Mouse (Mus musculus) embryonic facial prominence, embryonic 15.5 days (tissue): ENCODE data around the gene Mb21d2. TPM values are rescaled to one million over a fixed set of nuclear protein-coding genes. Genes with fewer than 3 reads are reported as not detected.

Source experiments
- ATAC-seq: fragments of 200-750 bp; cut with Nextera tagmentation; 2 replicates; pipeline ENCODE4 v1.8.0; 2017; ENCODE audit warnings: low read depth, moderate TSS enrichment; ENCODE audit not compliant: insufficient number of reproducible peaks, low FRiP score, low TSS enrichment
- H3K27ac ChIP-seq: fragments of 300-500 bp; sonication (generic); replicated peaks from 2 replicates; pipeline ENCODE4 v1.5.1; 2015; ENCODE audit warnings: mild to moderate bottlenecking, inconsistent platforms
- H3K27me3 ChIP-seq: fragments of 300-500 bp; sonication (generic); 2 replicates; pipeline ENCODE4 v1.6.1; 2015; ENCODE audit warnings: inconsistent platforms
- H3K36me3 ChIP-seq: fragments of 300-500 bp; sonication (generic); 2 replicates; pipeline ENCODE4 v1.6.1; 2015; ENCODE audit warnings: mild to moderate bottlenecking, inconsistent platforms
- H3K4me1 ChIP-seq: fragments of 300-500 bp; sonication (generic); 2 replicates; pipeline ENCODE4 v1.6.1; 2015; ENCODE audit warnings: inconsistent platforms
- H3K4me2 ChIP-seq: fragments of 300-500 bp; sonication (generic); replicated peaks from 2 replicates; pipeline ENCODE4 v1.6.1; 2015; ENCODE audit warnings: mild to moderate bottlenecking, inconsistent platforms
- H3K4me3 ChIP-seq: fragments of 300-500 bp; sonication (generic); replicated peaks from 2 replicates; pipeline ENCODE4 v1.5.1; 2015; ENCODE audit warnings: mild to moderate bottlenecking, inconsistent platforms
- H3K9ac ChIP-seq: fragments of 300-500 bp; sonication (generic); 2 replicates; pipeline ENCODE4 v1.6.1; 2015; ENCODE audit warnings: inconsistent platforms
- H3K9me3 ChIP-seq: fragments of 300-500 bp; sonication (generic); replicated peaks from 2 replicates; pipeline ENCODE4 v1.6.1; 2016; ENCODE audit warnings: inconsistent platforms
- WGBS: fragments of 180-500 bp; shearing (Covaris S2); methylation state at CpG from one replicate; pipeline ENCODE4 v1.1.7; 2015; 5-methylcytosine and 5-hydroxymethylcytosine counted together
- polyA plus RNA-seq: library from polyadenylated mRNA; unstranded; fragments of >200 nt; fragmentation: Nextera tagmentation; extraction: Ambion mirVana; gene quantifications from 2 replicates; pipeline ENCODE4 v1.2.1, GENCODE M21; 2015

The Mb21d2 gene
- polyA plus RNA-seq, 1 experiment from 2014 or later = 6.2 TPM

GRCm38 (mm10) chr16:28829263-28829955 lies 100.1 kb downstream of the Mb21d2 start:
- no peaks in the 10 kb centered on the region for H3K4me1 ChIP-seq
- no peak overlapping the region for H3K4me3 ChIP-seq
- no peak overlapping the region for H3K9ac ChIP-seq
- WGBS = 89% methylated on average over 10 of the region's 10 CpGs
- H3K27ac ChIP-seq = no peak overlapping the region
- no peaks in the 10 kb centered on the region for H3K27me3 ChIP-seq
- no peak for ATAC-seq
- no peaks in the 10 kb centered on the region for H3K9me3 ChIP-seq
- H3K36me3 ChIP-seq = peaks cover 14% of the 10 kb centered on the region
- no peak overlapping the region for H3K4me2 ChIP-seq

- no peak overlapping the region for H3K4me2 ChIP-seq
- H3K4me1 ChIP-seq = no peaks in the 10 kb centered on the region
- no peaks in the 10 kb centered on the region for H3K27me3 ChIP-seq
- 90% methylated on average over 8 of the region's 8 CpGs for WGBS
- no peak overlapping the region for H3K27ac ChIP-seq
- H3K36me3 ChIP-seq = peaks cover 14% of the 10 kb centered on the region
- no peak for ATAC-seq
- H3K9me3 ChIP-seq = no peaks in the 10 kb centered on the region
- no peak overlapping the region for H3K9ac ChIP-seq
- no peak overlapping the region for H3K4me3 ChIP-seq
These were observed 104.7 kb downstream of the Mb21d2 start for GRCm38 (mm10) chr16:28824781-28825180.

DNA sequence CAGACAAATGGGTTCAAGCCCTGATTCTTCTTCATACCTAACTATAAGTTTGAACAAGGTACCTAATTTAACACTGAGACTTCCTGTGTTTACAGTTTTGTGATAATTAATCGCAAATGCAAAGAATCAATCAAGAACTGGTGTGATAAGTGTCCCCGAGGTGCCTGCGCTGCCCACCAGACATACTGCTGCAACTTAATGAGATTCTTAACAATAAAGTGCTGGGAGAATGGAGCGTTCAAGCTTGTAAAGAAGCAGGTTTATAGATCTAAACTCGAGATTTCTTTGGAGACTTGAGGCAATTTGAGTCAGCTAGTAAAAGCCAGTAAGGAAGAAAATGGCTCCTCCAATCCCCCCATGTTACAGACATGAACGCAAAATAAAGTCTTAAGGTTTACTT lies 107.7 kb downstream of the Mb21d2 start:
- H3K4me3 ChIP-seq = no peak overlapping the region
- peaks cover 5% of the 10 kb centered on the region; the same call in 1 of the 2 replicates for H3K36me3 ChIP-seq
- H3K9me3 ChIP-seq = no peaks in the 10 kb centered on the region
- 76% methylated on average over 6 of the region's 6 CpGs for WGBS
- H3K27me3 ChIP-seq = no peaks in the 10 kb centered on the region
- no peak overlapping the region for H3K4me2 ChIP-seq
- no peak overlapping the region for H3K27ac ChIP-seq
- H3K9ac ChIP-seq = no peak overlapping the region
- no peaks in the 10 kb centered on the region for H3K4me1 ChIP-seq
- ATAC-seq = no peak

DNA sequence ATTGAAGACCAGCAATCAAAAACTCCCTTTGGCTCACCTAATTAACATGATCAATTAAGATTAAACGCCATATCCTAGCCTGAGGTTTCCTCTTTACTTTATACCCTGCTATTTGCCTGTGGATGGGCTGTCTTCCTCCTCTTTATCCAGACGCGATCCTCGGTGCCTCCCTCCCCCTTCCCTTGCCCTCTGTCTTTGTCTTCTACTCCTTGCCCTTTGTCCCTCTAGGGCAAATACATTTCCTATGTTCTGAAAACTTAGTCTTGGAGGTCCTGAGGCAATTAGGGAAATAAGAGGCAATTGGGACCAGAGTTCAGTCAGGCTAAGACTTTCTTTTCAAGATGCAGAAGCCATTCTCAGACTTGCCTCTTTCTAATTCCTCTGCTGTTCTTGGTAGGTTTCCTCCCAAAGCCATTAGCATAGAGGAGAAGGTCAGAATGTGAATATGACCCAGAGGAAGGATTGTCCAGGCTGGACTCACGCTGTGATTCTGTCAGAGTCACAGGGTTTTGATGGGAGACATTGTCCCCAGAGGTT lies 110.7 kb downstream of the Mb21d2 start:
- no peak for ATAC-seq
- 23% methylated on average over 5 of the region's 5 CpGs for WGBS

DNA sequence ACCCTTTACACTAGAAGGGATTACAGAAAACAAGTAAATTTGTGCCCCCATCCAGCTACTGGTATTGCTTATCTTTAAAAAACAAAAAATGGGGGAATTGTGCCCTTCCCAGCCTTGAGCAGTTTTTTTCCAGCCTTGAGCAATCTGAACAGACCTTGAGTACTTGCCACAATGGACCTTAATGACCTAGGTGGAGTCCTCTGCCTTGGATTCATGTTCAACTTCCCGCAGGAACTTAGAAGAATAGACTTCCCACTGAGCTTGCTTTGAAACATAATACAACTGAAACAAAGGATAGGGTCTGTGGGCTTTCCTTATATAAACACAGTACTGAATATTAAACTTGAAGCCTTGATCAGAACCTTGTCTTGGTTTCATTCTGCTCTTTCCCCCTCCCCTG lies 116.2 kb downstream of the Mb21d2 start:
- Histone ChIP-seq H3K36me3 (no peaks in the 10 kb centered on the region), H3K27ac (no peak overlapping the region), H3K9ac (no peak overlapping the region), H3K9me3 (no peaks in the 10 kb centered on the region), H3K4me3 (no peak overlapping the region), H3K4me2 (no peak overlapping the region), H3K4me1 (no peaks in the 10 kb centered on the region), H3K27me3 (no peaks in the 10 kb centered on the region)
- ATAC-seq = no peak
- WGBS = 87% methylated on average over 1 of the region's 1 CpGs

More for the DNA sequence above, 110.7 kb downstream of the Mb21d2 start:
- no peak overlapping the region for H3K9ac ChIP-seq
- no peak overlapping the region for H3K4me3 ChIP-seq
- no peak overlapping the region for H3K4me2 ChIP-seq
- no peak overlapping the region for H3K27ac ChIP-seq
- H3K4me1 ChIP-seq = no peaks in the 10 kb centered on the region
- no peaks in the 10 kb centered on the region for H3K9me3 ChIP-seq
- H3K36me3 ChIP-seq = no peaks in the 10 kb centered on the region
- no peaks in the 10 kb centered on the region for H3K27me3 ChIP-seq

- H3K9ac ChIP-seq = no peak overlapping the region
- H3K27ac ChIP-seq = no peak overlapping the region
- no peaks in the 10 kb centered on the region for H3K4me1 ChIP-seq
- no peaks in the 10 kb centered on the region for H3K9me3 ChIP-seq
- H3K4me2 ChIP-seq = no peak overlapping the region
- no peak for ATAC-seq
- 38% methylated on average over 1 of the region's 1 CpGs for WGBS
- H3K4me3 ChIP-seq = no peak overlapping the region
- H3K36me3 ChIP-seq = no peaks in the 10 kb centered on the region
- no peaks in the 10 kb centered on the region for H3K27me3 ChIP-seq
These were observed 120.4 kb downstream of the Mb21d2 start for GRCm38 (mm10) chr16:28809089-28809488.

- no peak for ATAC-seq
- Histone ChIP-seq H3K27me3 (no peaks in the 10 kb centered on the region), H3K27ac (no peak overlapping the region), H3K4me1 (no peaks in the 10 kb centered on the region), H3K4me2 (no peak overlapping the region), H3K9me3 (no peaks in the 10 kb centered on the region), H3K9ac (no peak overlapping the region), H3K36me3 (no peaks in the 10 kb centered on the region), H3K4me3 (no peak overlapping the region)
- WGBS = 4% methylated on average over 4 of the region's 4 CpGs
These were observed 136.4 kb downstream of the Mb21d2 start for GRCm38 (mm10) chr16:28793115-28793514.

Other genes with a start within 250 kb of the Mb21d2 start
- gene Fgf12, start 176.6 kb downstream of the Mb21d2 start, polyA plus RNA-seq = 5.3 and 6.0 TPM in 2 replicates